Mouse (Mus musculus) stomach, postnatal 0 days (tissue): ENCODE results near the gene Nrxn3. TPM values are rescaled to one million over a fixed set of nuclear protein-coding genes. Genes with fewer than 3 reads are reported as not detected.

Source experiments
- ATAC-seq: fragments of 200-750 bp; cut with Nextera tagmentation; 2 replicates; pipeline ENCODE4 v1.8.0; 2017; ENCODE audit not compliant: low FRiP score, low TSS enrichment
- DNase-seq: peaks from one replicate; pipeline ENCODE4 v3.0.0-alpha.2; 2016; ENCODE audit warnings: low spot score
- H3K27ac ChIP-seq: fragments of 300-500 bp; sonication (generic); replicated peaks from 2 replicates; pipeline ENCODE4 v1.5.1; 2014; ENCODE audit warnings: mild to moderate bottlenecking, control low read depth
- H3K27me3 ChIP-seq: fragments of 300-500 bp; sonication (generic); 2 replicates; pipeline ENCODE4 v1.6.1; 2014; ENCODE audit warnings: low read length; ENCODE audit not compliant: control insufficient read depth, insufficient read depth
- H3K36me3 ChIP-seq: fragments of 300-500 bp; sonication (generic); 2 replicates; pipeline ENCODE4 v1.6.1; 2014; ENCODE audit warnings: low read length, mixed read lengths; ENCODE audit not compliant: control insufficient read depth, insufficient read depth
- H3K4me1 ChIP-seq: fragments of 300-500 bp; sonication (generic); replicated peaks from 2 replicates; pipeline ENCODE4 v1.6.1; 2014; ENCODE audit warnings: antibody characterized with exemption; ENCODE audit not compliant: control insufficient read depth, insufficient read depth
- H3K4me2 ChIP-seq: fragments of 300-500 bp; sonication (generic); replicated peaks from 2 replicates; pipeline ENCODE4 v1.6.1; 2014; ENCODE audit warnings: low read depth, mild to moderate bottlenecking, control low read depth, moderate library complexity
- H3K4me3 ChIP-seq: fragments of 300-500 bp; sonication (generic); 2 replicates; pipeline ENCODE4 v1.5.1; 2014; ENCODE audit warnings: low read depth, low read length, control low read depth
- H3K9ac ChIP-seq: fragments of 300-500 bp; sonication (generic); 2 replicates; pipeline ENCODE4 v1.6.1; 2014; ENCODE audit warnings: mild to moderate bottlenecking, low read length, control low read depth, mixed read lengths
- H3K9me3 ChIP-seq: fragments of 300-500 bp; sonication (generic); 2 replicates; pipeline ENCODE4 v1.6.1; 2016; ENCODE audit warnings: low read length; ENCODE audit not compliant: control insufficient read depth
- CTCF ChIP-seq: IDR thresholded peaks from 2 replicates; pipeline ENCODE4 v1.5.1; 2016; ENCODE audit warnings: antibody characterized with exemption, low read depth, mild to moderate bottlenecking, moderate library complexity
- EP300 ChIP-seq: optimal IDR thresholded peaks from 2 replicates; pipeline ENCODE3; 2016; ENCODE audit warnings: antibody characterized with exemption
- WGBS: fragments of 180-500 bp; shearing (Covaris S2); extraction: QIAGEN DNeasy Blood & Tissue Kit; methylation state at CpG from one replicate; pipeline ENCODE4 v1.1.7; 2014; 5-methylcytosine and 5-hydroxymethylcytosine counted together
- microRNA-seq: library from miRNA; unstranded; fragments of <30 nt; microRNA quantifications from one replicate; pipeline ENCODE4, GENCODE M21; 2016
- polyA plus RNA-seq: library from polyadenylated mRNA; unstranded; fragments of >200 nt; fragmentation: Nextera tagmentation; extraction: Ambion mirVana; gene quantifications from 2 replicates; pipeline ENCODE4 v1.2.1, GENCODE M21; 2015

The Nrxn3 gene
- polyA plus RNA-seq, 1 experiment from 2014 or later: 1.0 TPM

GRCm38 (mm10) chr12:90338229-90338557 lies 1615.5 kb downstream of the Nrxn3 start:
- DNase-seq (no peak), ATAC-seq (no peak)
- Histone ChIP-seq H3K9me3 (no peaks in the 10 kb centered on the region), H3K27me3 (no peaks in the 10 kb centered on the region), H3K4me2 (no peak overlapping the region), H3K36me3 (no peaks in the 10 kb centered on the region), H3K4me3 (no peak overlapping the region), H3K4me1 (no peaks in the 10 kb centered on the region), H3K27ac (no peak overlapping the region), H3K9ac (no peak overlapping the region)
- TF ChIP-seq EP300 (no peak), CTCF (no peak)
- WGBS: 81% methylated on average over 3 of the region's 3 CpGs

Small RNA genes lying within 50 kb of the gene (microRNA-seq; reads per million reads assigned to microRNA genes)
- not detected for gene Gm23989
- gene Gm27313: not detected
